Mouse (Mus musculus): ENCODE data around the gene Atp8b5.

Atp8b5 gene

GRCm38 (mm10) chr4:43383246-43384082 lies 116.5 kb downstream of the Atp8b5 start:
- DNase-seq (ENCODE audit: low read depth, low spot score): peak; percentile 66

DNA sequence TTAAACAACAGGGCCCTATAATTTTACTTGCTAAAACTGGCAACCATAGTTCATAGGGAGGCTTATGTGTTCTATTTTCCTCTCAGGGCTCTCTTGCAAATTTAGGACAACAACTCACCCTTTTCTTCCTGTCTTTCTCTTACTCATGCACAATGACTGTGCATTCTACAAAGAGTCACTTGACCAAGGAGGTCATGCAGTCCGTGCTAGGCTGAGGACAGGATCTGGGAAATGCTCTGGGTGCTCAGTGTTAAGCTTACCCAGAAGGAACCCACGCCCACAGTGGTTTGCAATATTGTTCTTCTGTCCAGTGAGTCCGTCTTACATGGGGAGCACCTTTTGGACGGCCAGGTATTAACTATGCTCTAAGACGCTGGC lies 117.1 kb downstream of the Atp8b5 start:
- peak; percentile 47 for DNase-seq (ENCODE audit: low read depth, low spot score)

DNA sequence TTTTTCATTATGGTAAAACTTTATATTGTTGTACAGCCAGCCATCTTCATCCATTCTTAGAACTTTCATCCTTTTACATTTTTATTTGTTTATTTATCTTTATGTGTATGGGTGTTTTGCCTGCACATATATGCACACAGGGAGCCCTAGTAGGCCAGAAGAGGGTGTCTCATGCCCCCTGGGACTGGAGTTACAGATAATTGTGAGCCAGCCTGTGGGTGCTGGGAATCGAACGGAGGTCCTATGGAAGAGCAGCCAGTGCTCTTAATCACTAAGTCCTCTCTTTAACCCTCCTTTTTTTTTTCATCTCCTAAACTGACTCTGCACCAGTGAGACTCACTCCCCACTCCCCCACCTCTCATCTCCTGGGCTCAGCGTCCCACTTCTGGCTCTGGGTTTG lies 117.6 kb downstream of the Atp8b5 start:
- no peak for DNase-seq (ENCODE audit: low read depth, low spot score)

DNA sequence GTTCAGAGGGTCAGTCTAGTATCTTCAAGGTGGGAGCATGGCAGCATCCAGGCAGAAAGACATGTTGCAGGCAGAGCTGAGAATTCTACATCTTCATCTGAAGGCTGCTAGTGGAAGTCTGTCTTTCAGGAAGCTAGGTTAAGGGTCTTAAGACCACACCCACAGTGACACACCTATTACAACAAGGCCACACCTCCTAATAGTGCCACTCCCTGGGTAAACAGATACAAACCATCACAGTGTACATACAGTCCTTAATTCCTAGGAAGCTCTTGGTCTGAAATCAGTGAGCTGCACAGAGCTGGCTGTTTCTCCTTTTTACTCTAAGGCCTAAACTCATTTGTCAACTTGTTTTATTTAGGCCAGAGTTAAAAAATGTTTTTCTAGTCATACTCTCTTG lies 120.0 kb downstream of the Atp8b5 start:
- no peak for DNase-seq (ENCODE audit: low read depth, low spot score)

- DNase-seq (ENCODE audit: low read depth, low spot score): no peak
Observed at GRCm38 (mm10) chr4:43389390-43389789, 122.4 kb downstream of the Atp8b5 start.

DNA sequence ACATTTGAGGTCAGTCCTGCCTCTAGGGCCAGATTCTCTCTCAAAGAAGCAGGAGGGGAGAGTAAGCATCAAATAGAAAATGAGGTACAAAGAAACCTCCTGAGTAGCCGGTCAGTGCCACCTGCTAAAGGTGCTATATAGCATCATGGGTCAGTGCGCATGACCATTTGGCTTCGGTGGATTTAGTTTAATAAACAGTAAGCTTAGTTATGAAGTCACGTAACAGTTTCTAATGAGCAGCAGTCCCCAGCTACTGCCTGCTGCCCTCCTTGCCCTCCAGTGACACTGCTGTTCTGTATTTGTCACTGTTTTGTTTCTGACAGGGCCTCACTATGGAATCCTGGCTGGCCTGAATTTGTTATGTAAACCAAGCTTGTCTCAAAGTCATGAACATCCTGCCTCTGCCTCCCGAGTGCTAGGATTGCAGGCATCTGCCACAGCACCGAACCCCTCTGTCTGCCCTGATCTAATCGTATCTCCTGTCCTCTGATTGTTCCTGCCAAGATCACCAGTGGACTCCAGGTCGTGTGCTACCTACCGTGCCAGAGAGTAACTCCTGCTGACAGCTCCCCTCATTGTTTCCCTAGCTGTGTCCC lies 123.0 kb downstream of the Atp8b5 start:
- peak; percentile 57 for DNase-seq (ENCODE audit: low read depth, low spot score)

DNA sequence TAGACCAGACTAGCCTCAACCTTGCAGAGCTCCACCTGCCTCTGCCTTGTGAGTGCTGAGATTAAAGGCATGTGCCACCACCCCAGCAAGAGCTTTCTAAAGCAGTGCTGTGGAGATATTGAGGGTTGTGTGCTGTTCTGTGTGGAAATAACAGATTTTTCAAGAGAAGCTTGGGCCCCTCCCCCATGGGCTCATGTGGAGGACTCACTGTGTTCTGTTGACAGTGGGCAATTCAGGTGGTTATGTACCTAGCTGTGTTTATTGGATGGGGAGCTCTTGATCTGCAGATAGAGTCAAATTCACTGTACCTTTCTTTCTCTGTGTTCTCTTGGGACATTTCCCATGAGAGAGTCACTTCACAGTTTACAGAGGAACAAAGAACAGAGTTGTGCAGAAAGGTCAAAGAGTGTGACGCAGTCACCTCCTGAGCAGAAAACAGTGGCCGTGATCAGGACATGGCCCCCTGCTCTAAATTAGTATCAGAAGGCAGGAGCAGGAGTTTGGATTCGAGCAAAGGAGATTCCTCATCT lies 124.6 kb downstream of the Atp8b5 start:
- no peak for DNase-seq (ENCODE audit: low read depth, low spot score)

DNA sequence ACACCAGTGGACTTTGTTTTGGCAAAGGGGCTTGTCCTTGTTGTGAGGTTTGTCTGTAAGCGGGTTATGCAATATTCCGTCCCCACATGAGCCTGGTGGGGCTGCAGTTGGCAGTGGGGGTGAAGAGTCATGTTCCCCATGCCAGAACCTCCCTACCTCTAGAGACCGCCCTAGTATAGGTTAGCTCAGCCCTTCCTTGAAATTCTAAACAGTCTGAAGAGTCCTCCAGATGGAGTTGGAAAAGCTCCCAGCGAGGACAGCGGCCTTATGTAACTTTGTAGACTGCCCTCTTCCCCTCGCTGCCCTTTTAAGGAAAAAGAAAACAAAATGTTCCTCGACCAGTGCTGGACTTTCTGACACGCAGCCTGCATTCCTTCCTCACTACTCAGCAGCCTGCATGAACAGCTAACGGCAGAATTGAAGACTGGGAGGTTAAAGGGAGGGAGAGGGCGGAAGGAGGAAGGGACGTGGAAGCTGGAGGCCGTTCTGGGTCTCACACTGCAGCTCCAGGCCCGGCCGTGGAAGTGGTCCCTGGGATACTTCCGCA lies 127.5 kb downstream of the Atp8b5 start:
- DNase-seq (ENCODE audit: low read depth, low spot score): peak; percentile 88

DNA sequence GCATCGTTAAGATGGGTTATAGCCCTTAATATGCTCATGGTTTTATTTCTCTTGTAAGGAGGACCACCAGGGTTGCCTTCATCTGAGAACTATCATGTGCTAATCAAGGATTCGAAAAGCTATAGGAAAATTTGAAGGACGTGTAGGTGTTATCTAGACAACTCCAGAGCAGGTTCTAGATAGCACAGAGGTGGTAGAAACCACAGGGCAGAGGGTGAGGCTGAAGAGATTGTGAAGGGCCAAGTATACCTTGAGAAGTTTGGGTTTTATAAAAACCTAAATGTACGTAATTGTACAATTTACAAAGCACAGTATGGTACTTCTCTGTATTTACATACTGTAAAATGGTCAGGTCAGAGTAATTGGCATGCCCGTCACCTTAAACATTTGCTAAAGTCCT lies 128.2 kb downstream of the Atp8b5 start:
- DNase-seq (ENCODE audit: low read depth, low spot score): no peak

- DNase-seq (ENCODE audit: low read depth, low spot score): no peak
Observed at GRCm38 (mm10) chr4:43395836-43396235, 128.9 kb downstream of the Atp8b5 start.

DNA sequence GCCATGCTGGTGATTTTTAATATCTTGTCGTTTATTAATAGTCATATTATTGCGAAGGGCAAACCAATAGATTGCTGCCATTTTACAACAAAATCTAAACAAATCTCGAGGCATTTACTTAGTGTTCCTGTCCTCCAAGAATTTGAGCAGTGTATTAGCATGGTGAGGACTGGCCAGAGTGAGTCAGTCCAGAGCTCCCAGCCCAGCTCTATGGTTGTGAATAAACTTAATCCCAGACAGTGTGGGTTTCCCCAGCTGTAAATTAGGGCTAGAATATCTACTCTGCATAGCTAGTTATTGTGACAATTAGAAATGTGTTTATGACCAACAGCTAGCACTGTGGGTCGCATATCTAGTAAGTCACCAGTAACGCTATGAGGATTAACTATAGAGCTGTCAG lies 129.4 kb downstream of the Atp8b5 start:
- no peak for DNase-seq (ENCODE audit: low read depth, low spot score)

DNA sequence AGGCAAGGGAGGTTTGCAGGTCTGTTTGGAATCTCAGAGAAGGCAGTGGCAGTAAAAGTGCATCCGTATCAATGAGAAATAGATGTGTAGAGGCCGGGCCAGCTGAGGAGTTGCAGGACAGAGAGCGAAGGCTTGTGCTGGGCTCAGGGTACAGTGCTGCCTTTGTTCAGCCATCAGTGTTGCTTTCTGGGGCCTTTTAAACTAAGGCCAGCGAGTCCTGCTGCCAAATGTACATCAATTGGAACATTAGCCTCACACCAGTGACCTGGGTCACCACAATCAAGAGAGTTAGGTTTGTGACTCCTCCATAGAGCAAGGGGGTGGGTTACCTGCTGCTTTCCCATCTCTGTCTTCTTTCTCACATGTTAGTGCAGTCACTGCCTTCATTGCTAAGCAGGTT lies 131.1 kb downstream of the Atp8b5 start:
- DNase-seq (ENCODE audit: low read depth, low spot score): peak; percentile 85

- peak; percentile 80 for DNase-seq (ENCODE audit: low read depth, low spot score)
Observed at GRCm38 (mm10) chr4:43398829-43399331, 131.9 kb downstream of the Atp8b5 start.

- peak; percentile 53 for DNase-seq (ENCODE audit: low read depth, low spot score)
Observed at GRCm38 (mm10) chr4:43399391-43400131, 132.6 kb downstream of the Atp8b5 start.

GRCm38 (mm10) chr4:43400976-43401375 lies 134.0 kb downstream of the Atp8b5 start:
- DNase-seq (ENCODE audit: low read depth, low spot score): no peak

GRCm38 (mm10) chr4:43401486-43401885 lies 134.5 kb downstream of the Atp8b5 start:
- DNase-seq (ENCODE audit: low read depth, low spot score): no peak

DNA sequence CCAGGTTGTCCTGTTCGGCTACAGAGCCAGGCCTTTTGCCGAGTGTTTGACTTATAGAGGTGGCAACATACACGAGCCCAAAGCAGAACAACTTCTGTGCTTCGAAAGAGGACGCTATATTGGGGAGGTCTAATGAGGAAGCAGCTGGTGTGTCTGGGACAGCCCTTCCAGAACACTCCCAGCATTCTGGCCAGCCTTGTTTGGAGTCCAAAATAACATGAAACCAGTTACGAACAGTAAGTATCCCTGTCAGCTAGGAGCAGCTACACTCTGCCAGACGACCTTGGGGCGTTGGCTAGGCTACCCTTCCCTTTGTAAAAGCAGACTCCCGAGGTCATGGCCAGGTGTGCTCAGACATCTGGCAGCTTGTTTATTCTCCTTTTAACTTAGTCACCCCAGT lies 135.3 kb downstream of the Atp8b5 start:
- DNase-seq (ENCODE audit: low read depth, low spot score): peak; percentile 58

- no peak for DNase-seq (ENCODE audit: low read depth, low spot score)
Observed at GRCm38 (mm10) chr4:43404697-43405096, 137.7 kb downstream of the Atp8b5 start.

DNA sequence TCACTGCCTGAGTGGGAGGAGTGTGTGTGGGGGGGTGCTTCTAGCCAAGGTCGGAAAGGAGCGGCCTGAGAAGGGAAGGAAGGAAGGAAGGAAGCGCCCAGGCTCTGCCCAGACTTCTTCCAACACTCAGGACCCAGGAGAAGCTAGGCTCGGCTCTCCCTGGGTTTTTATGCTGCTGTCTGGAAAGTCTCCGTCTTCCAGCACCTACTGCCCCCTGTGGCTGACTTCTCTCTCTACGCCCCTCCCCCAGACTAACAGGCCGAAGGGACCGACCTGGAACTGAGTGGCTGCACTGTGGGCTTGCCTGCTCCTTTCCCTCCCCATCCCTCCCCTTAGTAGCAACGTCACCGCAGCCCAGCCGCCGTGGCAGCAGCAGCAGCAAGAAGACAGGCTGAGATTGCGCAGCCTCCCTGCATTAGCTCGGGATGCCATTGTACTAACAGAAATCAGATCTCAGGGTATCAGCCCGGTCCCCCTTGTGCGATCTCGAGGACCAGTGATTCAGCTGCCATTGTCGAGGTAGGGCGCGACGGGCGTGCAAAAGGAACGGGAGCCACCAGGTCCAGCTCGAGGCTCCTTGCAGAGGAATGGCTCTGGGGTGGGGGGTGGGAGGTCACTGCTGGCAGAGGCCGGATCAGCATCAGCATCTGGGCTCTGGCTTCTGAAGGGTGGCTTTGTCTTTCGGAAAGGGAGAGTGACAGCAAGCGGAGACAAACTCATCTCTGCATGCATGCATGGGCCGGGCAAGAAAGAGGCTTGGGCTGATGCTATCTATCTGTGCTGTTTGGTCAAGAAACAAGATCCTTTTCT lies 139.4 kb downstream of the Atp8b5 start:
- peak; percentile 94 for DNase-seq (ENCODE audit: low read depth, low spot score)

GRCm38 (mm10) chr4:43407071-43407920 lies 140.3 kb downstream of the Atp8b5 start:
- DNase-seq (ENCODE audit: low read depth, low spot score): peak; percentile 65
